In genomic region chr19:55746241-55746640, GRCm38 (mm10) we compare ENCODE assay signal across 12 mouse cellular contexts. TPM values are rescaled to one million over a fixed set of nuclear protein-coding genes. Genes with fewer than 3 reads are reported as not detected.
A peak's percentile ranks its signal among the peaks of the same experiment; 100 is the strongest.
DNase-seq lines count a peak whose midpoint lies in the region; ATAC-seq and TF ChIP-seq lines count a peak whose summit lies in the region.
"Had no signal": no experiment of that assay in that cellular context is flagged by ENCODE, and none has a peak within 500 bp of the region (broad histone marks: within the 10 kb centered on the region; RNA-seq: fewer than 3 reads in every experiment).

No protein-coding gene starts in this region.

- H3K27me3 ChIP-seq in liver, embryonic 11.5 days (replicated peaks; ENCODE audit: control insufficient read depth, insufficient read depth, low read length): peaks cover 41% of the 10 kb centered on the region
- no peaks in the 10 kb centered on the region for H3K27me3 ChIP-seq in forebrain, embryonic 11.5 days (ENCODE audit: control insufficient read depth, insufficient read depth, low read length)
- peaks cover 2% of the 10 kb centered on the region; the same call in 1 of the 2 replicates for H3K27me3 ChIP-seq in hindbrain, postnatal 0 days (ENCODE audit: insufficient read depth, low read length)
- peaks cover 55% of the 10 kb centered on the region for H3K27me3 ChIP-seq in neural tube, embryonic 13.5 days

- no peak overlapping the region for H3K9ac ChIP-seq in liver, embryonic 11.5 days (ENCODE audit: low read depth, low read length)
- H3K9ac ChIP-seq in forebrain, embryonic 11.5 days (ENCODE audit: low read length): no peak overlapping the region
- no peak overlapping the region for H3K9ac ChIP-seq in hindbrain, postnatal 0 days (replicated peaks; ENCODE audit: low read length)
- no peak overlapping the region for H3K9ac ChIP-seq in neural tube, embryonic 13.5 days

- no peak overlapping the region for H3K27ac ChIP-seq in liver, embryonic 11.5 days (ENCODE audit: low read depth, low read length)
- H3K27ac ChIP-seq in forebrain, embryonic 11.5 days (ENCODE audit: low read depth, low read length): no peak overlapping the region
- no peak overlapping the region for H3K27ac ChIP-seq in hindbrain, postnatal 0 days
- H3K27ac ChIP-seq in neural tube, embryonic 13.5 days (replicated peaks): no peak overlapping the region

- H3K4me1 ChIP-seq in liver, embryonic 11.5 days (replicated peaks; ENCODE audit: control insufficient read depth, insufficient read depth, low read length): peaks cover 34% of the 10 kb centered on the region
- H3K4me1 ChIP-seq in forebrain, embryonic 11.5 days (replicated peaks; ENCODE audit: control insufficient read depth, insufficient read depth, low read length): peaks cover 46% of the 10 kb centered on the region
- H3K4me1 ChIP-seq in hindbrain, postnatal 0 days (ENCODE audit: insufficient read depth, low read length): peaks cover 12% of the 10 kb centered on the region; the same call in 1 of the 2 replicates
- H3K4me1 ChIP-seq in neural tube, embryonic 13.5 days (replicated peaks): peaks cover 90% of the 10 kb centered on the region

- no peak for DNase-seq in liver, embryonic 11.5 days (ENCODE audit: low spot score)
- no peak for DNase-seq in liver
- DNase-seq in forebrain, embryonic 11.5 days (ENCODE audit: low spot score): no peak
- DNase-seq in hindbrain, postnatal 0 days (ENCODE audit: low spot score): no peak
- DNase-seq in B cell, adult 2 months: no peak
- no peak for DNase-seq in layer of hippocampus, adult 18-20 months (ENCODE audit: low spot score in 2 of 2)
- DNase-seq in kidney, postnatal 25 days: no peak
- DNase-seq: adrenal gland, adult 2 months; gastrocnemius, postnatal 10 days; kidney, adult 2 months had no signal

- peak overlapping the region; percentile 0 for H3K4me2 ChIP-seq in liver, embryonic 11.5 days
- peak overlapping the region; percentile 32; the same call in 1 of the 2 replicates for H3K4me2 ChIP-seq in forebrain, embryonic 11.5 days (ENCODE audit: low read depth, low read length, severe bottlenecking)
- H3K4me2 ChIP-seq in hindbrain, postnatal 0 days (ENCODE audit: low read depth, low read length): peak overlapping the region; percentile 34
- H3K4me2 ChIP-seq in neural tube, embryonic 13.5 days: peak overlapping the region; percentile 21

- H3K4me3 ChIP-seq in liver, embryonic 11.5 days (ENCODE audit: low read depth, low read length): no peak overlapping the region
- no peak overlapping the region for H3K4me3 ChIP-seq in forebrain, embryonic 11.5 days (ENCODE audit: low read depth, low read length)
- H3K4me3 ChIP-seq in hindbrain, postnatal 0 days (ENCODE audit: low read length): no peak overlapping the region
- no peak overlapping the region for H3K4me3 ChIP-seq in neural tube, embryonic 13.5 days

- WGBS in liver, embryonic 11.5 days: 41% methylated on average over 5 of the region's 5 CpGs
- WGBS in forebrain, embryonic 11.5 days: 5% methylated on average over 5 of the region's 5 CpGs
- 16% methylated on average over 5 of the region's 5 CpGs for WGBS in hindbrain, postnatal 0 days
- WGBS in neural tube, embryonic 13.5 days: 9% methylated on average over 5 of the region's 5 CpGs

- no peak for ATAC-seq in liver, embryonic 11.5 days (replicated peaks; ENCODE audit: low FRiP score)
- ATAC-seq in forebrain, embryonic 11.5 days (replicated peaks; ENCODE audit: low FRiP score): no peak
- ATAC-seq in hindbrain, postnatal 0 days: no peak
- no peak for ATAC-seq in neural tube, embryonic 13.5 days (ENCODE audit: low read depth)

- no peaks in the 10 kb centered on the region for H3K9me3 ChIP-seq in liver, embryonic 11.5 days (ENCODE audit: control insufficient read depth, low read length)
- H3K9me3 ChIP-seq in forebrain, embryonic 11.5 days (ENCODE audit: control insufficient read depth, low read length): no peaks in the 10 kb centered on the region
- no peaks in the 10 kb centered on the region for H3K9me3 ChIP-seq in hindbrain, postnatal 0 days (ENCODE audit: low read length)
- no peaks in the 10 kb centered on the region for H3K9me3 ChIP-seq in neural tube, embryonic 13.5 days

- H3K36me3 ChIP-seq in liver, embryonic 11.5 days (ENCODE audit: control insufficient read depth, insufficient read depth, low read length): no peaks in the 10 kb centered on the region
- no peaks in the 10 kb centered on the region for H3K36me3 ChIP-seq in forebrain, embryonic 11.5 days (ENCODE audit: control insufficient read depth, insufficient read depth, low read length)
- H3K36me3 ChIP-seq in hindbrain, postnatal 0 days (ENCODE audit: insufficient read depth, low read length): no peaks in the 10 kb centered on the region
- no peaks in the 10 kb centered on the region for H3K36me3 ChIP-seq in neural tube, embryonic 13.5 days
- H3K36me3 ChIP-seq: G1E had no signal

- TF ChIP-seq CTCF in hindbrain, postnatal 0 days (IDR thresholded peaks at IDR 0.05; ENCODE audit: low read depth): no peak

RNA-seq across cellular contexts. Expression of gene Tcf7l2, which starts 4.6 kb away (rescaled TPM):
- 48.9 and 50.3 TPM in 2 replicates for polyA plus RNA-seq in liver, embryonic 11.5 days (2014; fragmentation: Nextera tagmentation; extraction: Ambion mirVana)
- 146 and 150 TPM in 2 replicates for polyA plus RNA-seq in forebrain, embryonic 11.5 days (2014; fragmentation: Nextera tagmentation; extraction: Ambion mirVana)
- total RNA-seq in hindbrain, postnatal 0 days (2014; rRNA removed): 3.9 and 4.0 TPM in 2 replicates
- polyA plus RNA-seq in hindbrain, postnatal 0 days (2015; fragmentation: Nextera tagmentation; extraction: Ambion mirVana): 37.3 and 71.6 TPM in 2 replicates
- 18.4 and 29.2 TPM in 2 replicates for polyA plus RNA-seq in neural tube, embryonic 13.5 days (2015; fragmentation: Nextera tagmentation; extraction: Ambion mirVana)
- total RNA-seq in layer of hippocampus, adult 18-20 months (2021): 10 to 100 TPM; 10.5 to 13.1 TPM
